Mouse (Mus musculus) spleen, adult 2 months (tissue): ENCODE results near the gene Ugt3a2.

Experiments
- CTCF ChIP-seq: fragments of 200-500 bp; IDR thresholded peaks from 2 replicates; pipeline ENCODE4 v1.5.1; 2011; ENCODE audit warnings: mild to moderate bottlenecking, inconsistent platforms; ENCODE audit not compliant: insufficient read depth, insufficient read length, insufficient replicate concordance; ENCODE audit errors: extremely low read depth
- POLR2A ChIP-seq: fragments of 200-500 bp; IDR thresholded peaks from 2 replicates; pipeline ENCODE4 v1.6.1; 2011; ENCODE audit warnings: low read depth, low read length, inconsistent platforms

DNA sequence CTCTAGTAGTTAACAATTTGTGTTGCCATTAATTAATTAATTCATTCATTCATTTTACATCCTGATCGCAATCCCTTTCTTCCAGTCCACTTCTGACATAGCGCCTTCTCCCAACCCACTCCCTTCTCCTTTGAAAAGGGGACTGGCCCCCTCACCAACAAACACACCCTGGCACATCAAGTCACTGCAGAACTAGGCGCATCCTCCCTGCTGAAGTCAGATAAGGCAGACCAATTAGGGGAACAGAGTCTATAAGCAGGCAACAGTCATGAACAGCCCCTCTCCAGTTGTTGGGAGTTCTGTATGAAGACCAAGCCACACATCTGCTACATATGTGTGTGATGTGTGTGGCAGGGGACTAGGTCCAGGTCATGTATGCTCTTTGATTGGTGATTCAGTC lies 33.4 kb downstream of the Ugt3a2 start:
- TF ChIP-seq CTCF, result no peak
- no peak for TF ChIP-seq POLR2A
